Mouse (Mus musculus) megakaryocyte, embryonic 14.5 days (primary cell): ENCODE results near the gene Syt15. TPM values are rescaled to one million over a fixed set of nuclear protein-coding genes. Genes with fewer than 3 reads are reported as not detected.

Experiments used
- H3K27me3 ChIP-seq: replicated peaks from 2 replicates; pipeline ENCODE3; 2012; ENCODE audit warnings: inconsistent platforms
- H3K36me3 ChIP-seq: replicated peaks from 2 replicates; pipeline ENCODE3; 2012; ENCODE audit warnings: low read length, inconsistent platforms, mixed read lengths
- H3K4me1 ChIP-seq: 2 replicates; pipeline ENCODE4 v1.6.1; 2012; ENCODE audit warnings: inconsistent platforms
- H3K4me3 ChIP-seq: replicated peaks from 2 replicates; pipeline ENCODE3; 2012; ENCODE audit warnings: moderate library complexity, mild to moderate bottlenecking, inconsistent platforms
- H3K9me3 ChIP-seq: 2 replicates; pipeline ENCODE4 v1.6.1; 2012; ENCODE audit warnings: inconsistent platforms
- FLI1 ChIP-seq: IDR thresholded peaks from 2 replicates; pipeline ENCODE4 v1.6.1; 2012; ENCODE audit warnings: low read length, inconsistent platforms, mixed read lengths
- GATA1 ChIP-seq: IDR thresholded peaks from 3 replicates; pipeline ENCODE4 v1.6.1; 2012; ENCODE audit warnings: mixed read lengths, low read length, inconsistent platforms, borderline replicate concordance
- polyA plus RNA-seq: library from polyadenylated mRNA; stranded (reverse); fragments of >175 nt; gene quantifications from 2 replicates; pipeline ENCODE4 v1.2.3, GENCODE M21; 2012; ENCODE audit warnings: low replicate concordance; ENCODE audit not compliant: insufficient read depth

Syt15 gene
- not detected in 2 replicates for polyA plus RNA-seq

- Histone ChIP-seq H3K27me3 (peaks cover 42% of the 10 kb centered on the region), H3K9me3 (peaks cover 19% of the 10 kb centered on the region), H3K36me3 (no peaks in the 10 kb centered on the region), H3K4me1 (no peaks in the 10 kb centered on the region; the same call in 1 of the 2 replicates), H3K4me3 (no peak within 1 kb of the TSS)
- TF ChIP-seq FLI1 (no peak), GATA1 (no peak)
Measured at GRCm38 (mm10) chr14:34219295-34219694, at the start of gene Syt15. Gene Syt15, plus strand, starts transcription at chr14:34219595.

- Histone ChIP-seq H3K27me3 (no peaks in the 10 kb centered on the region), H3K36me3 (no peaks in the 10 kb centered on the region), H3K4me3 (no peak overlapping the region), H3K4me1 (no peaks in the 10 kb centered on the region), H3K9me3 (no peaks in the 10 kb centered on the region)
- TF ChIP-seq FLI1 = no peak
- no peak for TF ChIP-seq GATA1
Measured at GRCm38 (mm10) chr14:34171107-34171506, 48.3 kb upstream of the Syt15 start.

GRCm38 (mm10) chr14:34179351-34179750 is 40.0 kb upstream of the Syt15 start:
- Histone ChIP-seq H3K27me3 (no peaks in the 10 kb centered on the region), H3K36me3 (no peaks in the 10 kb centered on the region), H3K9me3 (peaks cover 17% of the 10 kb centered on the region), H3K4me1 (no peaks in the 10 kb centered on the region), H3K4me3 (no peak overlapping the region)
- TF ChIP-seq FLI1 (no peak), GATA1 (no peak)

GRCm38 (mm10) chr14:34183101-34183500 is 36.3 kb upstream of the Syt15 start:
- Histone ChIP-seq H3K4me3 (no peak overlapping the region), H3K9me3 (peaks cover 17% of the 10 kb centered on the region), H3K4me1 (no peaks in the 10 kb centered on the region), H3K27me3 (peaks cover 2% of the 10 kb centered on the region), H3K36me3 (no peaks in the 10 kb centered on the region)
- no peak for TF ChIP-seq GATA1
- TF ChIP-seq FLI1 = no peak

- Histone ChIP-seq H3K4me3 (no peak overlapping the region), H3K9me3 (no peaks in the 10 kb centered on the region), H3K27me3 (peaks cover 16% of the 10 kb centered on the region), H3K36me3 (no peaks in the 10 kb centered on the region), H3K4me1 (peaks cover 8% of the 10 kb centered on the region)
- TF ChIP-seq GATA1 = no peak
- TF ChIP-seq FLI1 = no peak
Measured at GRCm38 (mm10) chr14:34188629-34189028, 30.8 kb upstream of the Syt15 start.

- H3K9me3 ChIP-seq = no peaks in the 10 kb centered on the region
- TF ChIP-seq GATA1 (no peak), FLI1 (no peak)
- peaks cover 24% of the 10 kb centered on the region for H3K27me3 ChIP-seq
- peaks cover 8% of the 10 kb centered on the region for H3K4me1 ChIP-seq
- H3K4me3 ChIP-seq = no peak overlapping the region
- H3K36me3 ChIP-seq = no peaks in the 10 kb centered on the region
Measured at GRCm38 (mm10) chr14:34190361-34190760, 29.0 kb upstream of the Syt15 start.

GRCm38 (mm10) chr14:34193879-34194278 is 25.5 kb upstream of the Syt15 start:
- no peak overlapping the region for H3K4me3 ChIP-seq
- no peaks in the 10 kb centered on the region for H3K9me3 ChIP-seq
- no peaks in the 10 kb centered on the region for H3K36me3 ChIP-seq
- peaks cover 40% of the 10 kb centered on the region for H3K27me3 ChIP-seq
- TF ChIP-seq FLI1 (no peak), GATA1 (no peak)
- H3K4me1 ChIP-seq = peaks cover 20% of the 10 kb centered on the region

- no peaks in the 10 kb centered on the region for H3K9me3 ChIP-seq
- H3K36me3 ChIP-seq = no peaks in the 10 kb centered on the region
- peaks cover 14% of the 10 kb centered on the region for H3K4me1 ChIP-seq
- H3K4me3 ChIP-seq = no peak overlapping the region
- TF ChIP-seq GATA1 = no peak
- no peak for TF ChIP-seq FLI1
- H3K27me3 ChIP-seq = peaks cover 54% of the 10 kb centered on the region
Measured at GRCm38 (mm10) chr14:34195466-34195865, 23.9 kb upstream of the Syt15 start.

- H3K4me3 ChIP-seq = no peak overlapping the region
- peaks cover 61% of the 10 kb centered on the region for H3K27me3 ChIP-seq
- H3K36me3 ChIP-seq = no peaks in the 10 kb centered on the region
- H3K4me1 ChIP-seq = peaks cover 23% of the 10 kb centered on the region
- no peak for TF ChIP-seq FLI1
- TF ChIP-seq GATA1 = no peak
- H3K9me3 ChIP-seq = no peaks in the 10 kb centered on the region
Measured at GRCm38 (mm10) chr14:34196706-34197105, 22.7 kb upstream of the Syt15 start.

- Histone ChIP-seq H3K27me3 (peaks cover 73% of the 10 kb centered on the region), H3K4me3 (peak overlapping the region; percentile 91), H3K4me1 (peaks cover 23% of the 10 kb centered on the region), H3K9me3 (peaks cover 7% of the 10 kb centered on the region; the same call in 1 of the 2 replicates), H3K36me3 (no peaks in the 10 kb centered on the region)
- TF ChIP-seq GATA1 (no peak), FLI1 (no peak)
Measured at GRCm38 (mm10) chr14:34200738-34201230, 18.6 kb upstream of the Syt15 start.
